Mouse (Mus musculus): ENCODE data around the gene Mief2.

Gene Mief2

GRCm38 (mm10) chr11:60728260-60728761, at the start of gene Mief2:
TSS of gene Mief2 (plus strand) at chr11:60728398.
- DNase-seq (ENCODE audit: low read depth, low spot score) = peak; percentile 79

GRCm38 (mm10) chr11:60696165-60696564, 32.0 kb upstream of the Mief2 start:
- DNase-seq (ENCODE audit: low read depth, low spot score) = no peak

GRCm38 (mm10) chr11:60697561-60697960, 30.6 kb upstream of the Mief2 start:
- DNase-seq (ENCODE audit: low read depth, low spot score) = no peak

GRCm38 (mm10) chr11:60698806-60699523, 29.2 kb upstream of the Mief2 start:
- no peak for DNase-seq (ENCODE audit: low read depth, low spot score)

- DNase-seq (ENCODE audit: low read depth, low spot score) = peak; percentile 77
These were observed 28.6 kb upstream of the Mief2 start, which contains the start of gene Llgl1 for GRCm38 (mm10) chr11:60699524-60700075. TSS of gene Llgl1 (plus strand) at chr11:60699723.

DNA sequence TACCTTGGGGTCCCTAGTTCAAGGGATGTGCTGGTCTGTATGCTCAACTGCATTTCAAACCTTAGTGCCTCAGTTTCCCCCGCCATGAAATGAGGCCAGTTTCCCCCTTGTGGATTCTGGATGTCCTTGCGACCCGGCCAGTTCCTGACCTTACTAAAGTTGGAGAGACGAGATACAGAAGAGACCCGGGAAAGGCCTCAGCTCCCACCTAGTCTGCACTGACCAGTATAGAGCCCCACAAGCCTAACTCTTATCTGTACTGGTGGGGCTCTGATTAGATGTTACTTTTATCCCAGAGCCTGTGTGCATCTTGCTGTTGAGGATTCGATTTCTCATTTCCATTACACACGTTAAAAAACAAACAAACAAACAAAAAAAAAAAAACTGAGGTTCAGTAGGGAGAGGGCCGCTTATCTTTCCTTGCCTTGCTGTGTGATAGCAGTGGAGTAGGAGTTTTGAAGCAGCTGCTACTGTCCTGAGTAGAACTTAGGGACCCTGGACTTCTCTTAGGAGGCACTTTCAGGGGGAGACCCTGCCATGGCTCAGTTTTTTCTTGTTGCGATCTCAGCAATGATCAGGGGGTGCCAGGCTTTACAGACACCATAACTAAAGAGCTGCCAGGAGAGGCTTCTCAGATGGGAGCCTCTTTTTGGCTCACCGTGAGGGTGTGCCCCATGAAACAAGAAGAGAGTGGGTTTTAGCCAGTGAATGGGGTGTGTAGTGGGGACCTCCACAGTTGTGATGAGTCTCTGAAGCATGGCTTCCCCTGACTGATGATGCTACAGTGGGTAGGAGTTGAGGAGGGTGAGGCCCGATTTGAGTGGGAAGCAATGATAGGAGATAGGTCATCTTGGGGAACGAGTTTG, 27.6 kb upstream of the Mief2 start:
- no peak for DNase-seq (ENCODE audit: low read depth, low spot score)

GRCm38 (mm10) chr11:60701611-60702010, 26.6 kb upstream of the Mief2 start:
- DNase-seq (ENCODE audit: low read depth, low spot score) = no peak

DNA sequence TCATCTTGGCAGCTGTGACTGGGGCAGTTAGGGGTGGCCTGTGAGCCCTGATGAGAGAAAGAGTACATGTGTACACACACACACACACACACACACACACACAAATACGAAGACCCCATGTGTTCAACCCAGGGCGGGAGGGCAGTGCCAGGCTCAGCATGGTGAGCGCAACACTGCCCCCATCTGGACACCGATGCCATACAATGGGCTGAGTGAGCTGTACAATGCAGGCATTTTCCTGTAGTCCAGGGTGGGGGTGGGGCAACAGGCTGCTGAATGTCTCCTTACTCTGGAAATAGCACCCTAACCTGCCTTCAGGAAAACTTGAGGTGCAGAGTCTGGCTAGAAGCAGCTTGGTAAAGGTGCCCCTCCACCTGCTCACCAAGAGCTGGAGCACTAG, 25.1 kb upstream of the Mief2 start:
- DNase-seq (ENCODE audit: low read depth, low spot score) = no peak

GRCm38 (mm10) chr11:60704023-60704880, 23.9 kb upstream of the Mief2 start:
- no peak for DNase-seq (ENCODE audit: low read depth, low spot score)

GRCm38 (mm10) chr11:60705255-60705654, 22.9 kb upstream of the Mief2 start:
- DNase-seq (ENCODE audit: low read depth, low spot score) = no peak

DNA sequence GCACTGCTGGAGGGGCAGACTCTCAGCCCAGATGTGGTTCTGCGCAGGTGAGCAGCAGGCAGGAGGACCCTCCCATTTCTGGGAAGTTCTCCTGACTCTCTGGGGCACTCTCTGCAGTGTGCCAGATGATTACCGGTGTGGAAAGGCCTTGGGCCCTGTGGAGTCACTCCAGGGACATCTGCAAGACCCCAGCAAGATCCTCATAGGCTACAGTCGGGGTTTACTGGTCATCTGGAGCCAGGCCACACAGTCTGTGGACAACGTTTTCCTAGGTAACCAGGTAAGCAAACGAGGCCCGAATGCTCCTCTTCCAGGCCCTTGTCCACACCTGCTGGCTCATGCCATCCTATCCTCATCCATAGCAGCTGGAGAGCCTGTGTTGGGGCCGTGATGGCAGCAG, 22.1 kb upstream of the Mief2 start:
- no peak for DNase-seq (ENCODE audit: low read depth, low spot score)

DNA sequence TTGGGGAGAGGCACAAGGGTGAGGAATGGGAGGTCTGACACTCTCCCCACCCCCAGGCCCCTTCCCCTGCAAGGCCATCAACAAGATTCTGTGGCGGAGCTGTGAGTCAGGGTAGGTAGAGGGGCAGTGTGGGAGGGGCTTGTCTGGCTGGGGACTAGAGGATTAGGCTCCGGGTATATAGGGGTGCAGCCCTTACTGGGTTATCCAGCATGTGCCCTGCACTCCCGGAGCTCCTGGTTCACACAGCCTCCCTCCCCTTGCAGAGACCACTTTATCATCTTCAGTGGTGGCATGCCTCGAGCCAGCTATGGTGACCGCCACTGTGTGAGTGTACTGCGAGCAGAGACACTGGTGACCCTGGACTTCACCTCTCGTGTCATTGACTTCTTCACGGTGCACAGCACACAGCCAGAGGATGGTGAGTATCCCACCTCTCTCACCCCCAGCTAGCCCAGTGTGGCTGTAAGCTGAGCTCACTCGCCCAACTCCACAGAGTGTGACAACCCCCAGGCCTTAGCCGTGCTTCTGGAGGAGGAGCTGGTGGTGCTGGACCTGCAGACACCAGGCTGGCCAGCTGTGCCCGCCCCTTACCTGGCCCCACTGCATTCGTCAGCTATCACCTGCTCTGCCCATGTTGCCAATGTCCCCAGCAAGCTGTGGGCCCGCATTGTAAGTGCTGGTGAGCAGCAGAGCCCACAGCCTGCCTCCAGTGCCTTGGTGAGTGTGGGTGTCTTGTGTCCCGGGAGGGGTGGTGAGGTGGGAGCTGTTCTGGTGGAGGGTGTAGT, 21.3 kb upstream of the Mief2 start:
- no peak for DNase-seq (ENCODE audit: low read depth, low spot score)

GRCm38 (mm10) chr11:60707672-60708071, 20.5 kb upstream of the Mief2 start:
- no peak for DNase-seq (ENCODE audit: low read depth, low spot score)

- DNase-seq (ENCODE audit: low read depth, low spot score) = no peak
These were observed 19.6 kb upstream of the Mief2 start for GRCm38 (mm10) chr11:60708631-60709030.

GRCm38 (mm10) chr11:60709481-60710465, 18.4 kb upstream of the Mief2 start:
- no peak for DNase-seq (ENCODE audit: low read depth, low spot score)

DNA sequence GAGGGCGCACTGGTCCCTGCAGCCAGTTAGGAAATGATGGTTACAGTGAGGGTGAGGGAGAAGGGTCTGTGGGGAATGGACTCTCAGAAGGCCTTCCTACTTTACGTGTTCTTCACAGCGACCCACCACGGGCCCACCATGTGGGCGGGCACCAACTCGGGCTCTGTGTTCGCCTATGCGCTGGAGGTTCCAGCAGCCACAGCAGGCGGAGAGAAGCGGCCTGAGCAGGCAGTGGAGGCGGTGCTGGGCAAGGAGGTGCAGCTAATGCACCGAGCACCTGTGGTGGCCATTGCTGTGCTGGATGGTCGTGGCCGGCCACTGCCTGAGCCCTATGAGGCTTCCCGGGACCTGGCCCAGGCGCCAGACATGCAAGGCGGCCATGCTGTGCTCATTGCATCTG, 17.0 kb upstream of the Mief2 start:
- DNase-seq (ENCODE audit: low read depth, low spot score) = no peak

- no peak for DNase-seq (ENCODE audit: low read depth, low spot score)
These were observed 16.2 kb upstream of the Mief2 start for GRCm38 (mm10) chr11:60712040-60712439.

DNA sequence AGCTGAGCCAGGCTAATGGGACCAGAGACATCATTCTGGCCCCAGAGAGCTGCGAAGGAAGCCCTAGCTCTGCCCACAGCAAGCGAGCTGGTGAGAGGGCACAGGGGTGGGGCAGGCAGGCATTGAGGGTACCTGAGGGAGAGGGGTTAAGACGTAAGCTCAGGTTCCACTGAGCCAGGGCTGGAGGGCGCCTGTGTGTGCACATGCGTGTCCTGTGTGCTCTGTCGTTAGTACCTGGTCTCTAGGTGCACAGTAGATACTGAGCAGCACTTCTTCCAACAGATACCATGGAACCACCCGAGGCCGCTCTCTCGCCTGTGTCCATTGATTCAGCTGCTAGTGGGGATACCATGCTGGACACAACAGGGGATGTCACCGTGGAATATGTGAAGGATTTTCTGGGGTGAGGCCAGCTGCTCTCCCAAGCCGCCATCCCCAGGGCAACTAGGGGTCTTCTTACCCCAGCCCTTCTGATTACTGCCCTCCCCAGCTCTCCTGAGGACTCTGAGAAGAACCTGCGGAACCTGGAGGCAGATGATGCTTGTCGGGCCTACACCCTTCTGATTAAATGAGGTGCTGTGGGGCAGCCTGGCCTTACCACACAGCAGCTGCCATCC, 15.5 kb upstream of the Mief2 start:
- no peak for DNase-seq (ENCODE audit: low read depth, low spot score)

GRCm38 (mm10) chr11:60715833-60716232, 12.4 kb upstream of the Mief2 start:
- no peak for DNase-seq (ENCODE audit: low read depth, low spot score)

Data from c-Kit-negative CD71-positive TER-119-positive erythroid progenitor cells, embryonic 14.5 days (primary cell).